Mouse (Mus musculus): ENCODE measurements around the gene Pex3. TPM values are rescaled to one million over a fixed set of nuclear protein-coding genes. Genes with fewer than 3 reads are reported as not detected.
A peak's percentile ranks its signal among the peaks of the same experiment; 100 is the strongest.

Pex3 gene
- polyA plus RNA-seq, 2 experiments = 30.6 to 32.2 TPM

DNA sequence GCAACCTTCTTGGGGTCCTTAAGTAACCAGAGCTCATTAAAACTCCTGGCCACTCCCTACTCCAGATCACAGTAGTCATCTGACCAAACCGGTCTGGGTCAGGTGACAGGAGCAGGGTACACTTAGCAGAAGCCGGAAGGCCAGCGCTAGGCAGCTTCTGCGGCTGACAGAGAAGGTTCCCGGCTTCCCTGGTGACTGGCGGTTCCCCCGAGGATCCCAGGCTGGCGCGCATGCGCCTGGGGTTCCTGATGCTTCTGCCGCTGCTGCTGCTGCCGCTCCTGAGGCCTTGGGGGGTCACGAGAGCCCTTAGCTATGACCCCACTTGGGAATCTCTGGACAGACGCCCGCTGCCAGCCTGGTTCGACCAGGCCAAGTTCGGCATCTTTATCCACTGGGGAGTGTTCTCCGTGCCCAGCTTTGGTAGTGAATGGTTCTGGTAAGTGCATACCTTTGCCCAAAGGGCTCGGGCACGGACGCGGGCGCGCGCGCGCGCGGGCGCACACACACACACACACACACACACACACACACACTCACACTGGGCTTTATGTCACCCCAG is 51.9 kb downstream of the Pex3 start:
- 0% methylated on average over 29 of the region's 30 CpGs for WGBS
- Histone ChIP-seq H3K4me2 (replicated peaks; ENCODE audit: low read depth, low read length, severe bottlenecking) (peak overlapping the region; percentile 81), H3K27me3 (ENCODE audit: control insufficient read depth, insufficient read depth, low read length) (no peaks in the 10 kb centered on the region), H3K4me3 (replicated peaks; ENCODE audit: low read length) (peak overlapping the region; percentile 60), H3K9me3 (ENCODE audit: control insufficient read depth, low read length) (no peaks in the 10 kb centered on the region), H3K4me1 (ENCODE audit: control insufficient read depth, insufficient read depth, low read length) (no peaks in the 10 kb centered on the region), H3K9ac (ENCODE audit: low read depth, low read length, severe bottlenecking) (peak overlapping the region; percentile 71), H3K27ac (replicated peaks; ENCODE audit: low read depth, low read length) (no peak overlapping the region), H3K36me3 (ENCODE audit: control insufficient read depth, insufficient read depth, low read length) (no peaks in the 10 kb centered on the region; the same call in 1 of the 2 replicates)
- TF ChIP-seq POLR2A (IDR thresholded peaks at IDR 0.05; ENCODE audit: borderline replicate concordance, extremely low read depth, insufficient read depth, insufficient read length) = no peak
- peak; percentile 77 for ATAC-seq (ENCODE audit: low FRiP score, low read depth)
- peak; percentile 76 for DNase-seq (ENCODE audit: low spot score)

DNA sequence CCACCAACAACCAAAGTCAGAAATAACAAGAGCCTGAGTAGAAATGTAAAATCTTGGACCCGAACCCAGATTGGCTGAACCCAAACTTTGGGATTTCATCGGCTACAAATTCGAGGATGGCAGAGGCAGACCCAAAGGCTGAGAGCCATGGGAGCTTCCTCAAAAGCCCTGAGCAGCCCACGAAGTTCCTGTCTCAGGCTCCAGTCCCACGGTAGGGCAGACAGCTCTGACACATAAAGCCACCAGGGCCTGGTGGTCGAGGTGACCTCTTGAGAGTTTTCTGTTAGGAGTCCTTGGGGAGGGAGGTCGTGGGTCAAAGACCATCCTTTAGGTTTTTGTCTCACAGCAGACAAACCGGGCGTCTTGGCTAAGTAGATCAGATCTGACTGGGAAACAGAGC is 52.5 kb downstream of the Pex3 start:
- no peak for TF ChIP-seq POLR2A (IDR thresholded peaks at IDR 0.05; ENCODE audit: borderline replicate concordance, extremely low read depth, insufficient read depth, insufficient read length)
- no peaks in the 10 kb centered on the region; the same call in 1 of the 2 replicates for H3K36me3 ChIP-seq (ENCODE audit: control insufficient read depth, insufficient read depth, low read length)
- ATAC-seq (ENCODE audit: low FRiP score, low read depth) (no peak), DNase-seq (ENCODE audit: low spot score) (no peak)
- H3K27me3 ChIP-seq (ENCODE audit: control insufficient read depth, insufficient read depth, low read length) = no peaks in the 10 kb centered on the region
- 51% methylated on average over 9 of the region's 9 CpGs for WGBS
- H3K4me2 ChIP-seq (replicated peaks; ENCODE audit: low read depth, low read length, severe bottlenecking) = peak overlapping the region; percentile 81
- no peaks in the 10 kb centered on the region for H3K9me3 ChIP-seq (ENCODE audit: control insufficient read depth, low read length)
- no peaks in the 10 kb centered on the region for H3K4me1 ChIP-seq (ENCODE audit: control insufficient read depth, insufficient read depth, low read length)
- H3K27ac ChIP-seq (replicated peaks; ENCODE audit: low read depth, low read length) = no peak overlapping the region
- peak overlapping the region; percentile 60 for H3K4me3 ChIP-seq (replicated peaks; ENCODE audit: low read length)
- peak overlapping the region; percentile 71; the same call in 1 of the 2 replicates for H3K9ac ChIP-seq (ENCODE audit: low read depth, low read length, severe bottlenecking)

DNA sequence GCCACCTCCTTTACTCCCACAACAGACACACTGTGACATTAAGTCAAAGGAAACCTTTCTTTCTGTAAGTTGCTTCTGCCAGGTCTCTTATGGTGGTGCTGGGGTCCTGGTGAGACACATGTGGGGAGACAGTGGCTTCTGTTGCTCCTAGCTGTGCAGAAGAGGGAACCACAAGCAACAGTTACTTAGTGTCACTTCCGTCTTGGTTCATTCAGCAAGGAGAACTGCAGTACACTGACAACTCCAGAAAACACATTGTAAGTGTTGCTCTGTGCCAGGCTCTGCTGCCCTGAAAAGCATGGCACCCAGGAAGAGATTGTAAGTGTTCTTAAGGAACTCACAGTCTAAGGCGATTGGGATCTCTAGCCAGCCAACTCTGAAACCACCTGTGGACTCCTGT is 53.6 kb downstream of the Pex3 start, which contains the start of gene Fuca2:
Gene Fuca2, plus strand, starts transcription at position 210 of the 400 bp plus-strand sequence.
- Histone ChIP-seq H3K4me1 (ENCODE audit: control insufficient read depth, insufficient read depth, low read length) (no peaks in the 10 kb centered on the region), H3K36me3 (ENCODE audit: control insufficient read depth, insufficient read depth, low read length) (no peaks in the 10 kb centered on the region; the same call in 1 of the 2 replicates), H3K9ac (ENCODE audit: low read depth, low read length, severe bottlenecking) (no peak within 1 kb of the TSS), H3K4me2 (replicated peaks; ENCODE audit: low read depth, low read length, severe bottlenecking) (no peak within 1 kb of the TSS), H3K27me3 (ENCODE audit: control insufficient read depth, insufficient read depth, low read length) (no peaks in the 10 kb centered on the region), H3K4me3 (replicated peaks; ENCODE audit: low read length) (no peak within 1 kb of the TSS), H3K27ac (replicated peaks; ENCODE audit: low read depth, low read length) (no peak within 1 kb of the TSS), H3K9me3 (ENCODE audit: control insufficient read depth, low read length) (no peaks in the 10 kb centered on the region)
- ATAC-seq (ENCODE audit: low FRiP score, low read depth) (no peak), DNase-seq (ENCODE audit: low spot score) (no peak)
- 85% methylated on average over 2 of the region's 2 CpGs for WGBS
- no peak for TF ChIP-seq POLR2A (IDR thresholded peaks at IDR 0.05; ENCODE audit: borderline replicate concordance, extremely low read depth, insufficient read depth, insufficient read length)

DNA sequence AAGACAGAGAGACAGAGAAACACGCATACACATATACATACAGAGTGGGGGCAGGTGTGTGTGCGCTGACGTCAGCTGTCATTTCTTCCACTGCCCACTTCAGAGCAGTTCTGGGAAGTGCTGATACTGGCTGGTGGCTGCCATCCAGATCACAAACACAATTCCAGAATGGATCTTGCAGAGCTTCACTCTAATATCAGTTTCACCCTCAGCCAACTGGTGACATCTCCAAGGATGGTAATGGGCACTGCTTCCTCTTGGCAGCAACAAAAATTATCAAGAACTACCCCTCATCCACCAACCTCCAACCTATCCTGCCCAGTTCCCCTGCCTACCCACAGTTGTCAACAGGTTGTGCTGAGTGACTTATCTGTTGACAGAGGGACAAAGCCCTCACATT is 56.6 kb downstream of the Pex3 start:
- Histone ChIP-seq H3K9me3 (ENCODE audit: control insufficient read depth, low read length) (no peaks in the 10 kb centered on the region), H3K4me3 (replicated peaks; ENCODE audit: low read length) (no peak overlapping the region), H3K4me2 (replicated peaks; ENCODE audit: low read depth, low read length, severe bottlenecking) (no peak overlapping the region), H3K27me3 (ENCODE audit: control insufficient read depth, insufficient read depth, low read length) (no peaks in the 10 kb centered on the region), H3K36me3 (ENCODE audit: control insufficient read depth, insufficient read depth, low read length) (no peaks in the 10 kb centered on the region), H3K27ac (replicated peaks; ENCODE audit: low read depth, low read length) (no peak overlapping the region), H3K4me1 (ENCODE audit: control insufficient read depth, insufficient read depth, low read length) (no peaks in the 10 kb centered on the region), H3K9ac (ENCODE audit: low read depth, low read length, severe bottlenecking) (no peak overlapping the region)
- DNase-seq (ENCODE audit: low spot score) (no peak), ATAC-seq (ENCODE audit: low FRiP score, low read depth) (no peak)
- TF ChIP-seq POLR2A (IDR thresholded peaks at IDR 0.05; ENCODE audit: borderline replicate concordance, extremely low read depth, insufficient read depth, insufficient read length) = no peak
- 82% methylated on average over 3 of the region's 3 CpGs for WGBS

DNA sequence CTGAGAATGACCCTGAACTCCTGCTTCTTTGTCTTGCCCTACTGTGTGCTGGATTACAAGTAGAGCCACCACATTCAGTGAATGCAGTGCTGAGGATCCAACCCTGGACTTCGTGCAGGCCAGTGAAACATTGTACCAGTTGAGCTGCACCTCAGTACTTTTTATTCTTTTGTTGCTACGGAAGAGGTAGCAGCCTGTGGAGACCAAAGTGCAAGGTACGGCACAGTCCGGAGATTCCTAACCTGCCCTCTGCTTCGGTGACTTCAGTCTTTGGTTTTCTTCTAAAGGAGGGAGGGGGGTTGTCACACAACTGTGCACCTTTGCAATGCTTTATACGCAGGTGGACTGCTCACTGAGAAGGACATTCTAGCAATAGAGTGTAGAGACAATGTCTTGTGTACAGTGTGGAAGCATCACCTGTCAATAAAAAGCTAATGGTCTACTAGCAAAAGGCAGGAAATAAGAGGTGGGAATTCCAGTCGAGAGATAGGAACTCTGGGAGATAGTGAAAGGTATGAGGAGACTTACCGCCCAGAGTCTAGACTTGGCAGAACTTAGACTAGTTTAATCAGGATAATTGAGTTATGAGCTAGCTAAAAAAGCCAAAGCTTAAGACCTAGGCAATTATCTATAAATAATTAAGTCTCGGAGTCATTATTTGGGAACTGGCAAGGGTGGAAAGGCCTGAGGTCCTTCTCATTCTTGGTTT is 58.8 kb downstream of the Pex3 start:
- no peak for TF ChIP-seq POLR2A (IDR thresholded peaks at IDR 0.05; ENCODE audit: borderline replicate concordance, extremely low read depth, insufficient read depth, insufficient read length)
- ATAC-seq (ENCODE audit: low FRiP score, low read depth) = no peak

More for the DNA sequence above, 58.8 kb downstream of the Pex3 start:
- Histone ChIP-seq H3K9ac (ENCODE audit: low read depth, low read length, severe bottlenecking) (no peak overlapping the region), H3K9me3 (ENCODE audit: control insufficient read depth, low read length) (no peaks in the 10 kb centered on the region), H3K27me3 (ENCODE audit: control insufficient read depth, insufficient read depth, low read length) (no peaks in the 10 kb centered on the region), H3K4me3 (replicated peaks; ENCODE audit: low read length) (no peak overlapping the region), H3K36me3 (ENCODE audit: control insufficient read depth, insufficient read depth, low read length) (no peaks in the 10 kb centered on the region), H3K4me2 (replicated peaks; ENCODE audit: low read depth, low read length, severe bottlenecking) (no peak overlapping the region), H3K27ac (replicated peaks; ENCODE audit: low read depth, low read length) (no peak overlapping the region), H3K4me1 (ENCODE audit: control insufficient read depth, insufficient read depth, low read length) (no peaks in the 10 kb centered on the region)
- no peak for DNase-seq (ENCODE audit: low spot score)
- 87% methylated on average over 9 of the region's 9 CpGs for WGBS

Data from limb, embryonic 14.5 days (tissue).